Mouse (Mus musculus) embryonic facial prominence, embryonic 10.5 days (tissue): ENCODE data around the gene Hspg2. TPM values are rescaled to one million over a fixed set of nuclear protein-coding genes. Genes with fewer than 3 reads are reported as not detected.

Source experiments
- DNase-seq: peaks from one replicate; pipeline ENCODE4 v3.0.0-alpha.2; 2017; ENCODE audit warnings: low spot score
- H3K27ac ChIP-seq: fragments of 300-500 bp; sonication (generic); replicated peaks from 2 replicates; pipeline ENCODE4 v1.5.1; 2016; ENCODE audit warnings: mild to moderate bottlenecking
- H3K27me3 ChIP-seq: fragments of 300-500 bp; sonication (generic); replicated peaks from 2 replicates; pipeline ENCODE4 v1.6.1; 2016; ENCODE audit warnings: low read depth, mild to moderate bottlenecking; ENCODE audit not compliant: poor library complexity, severe bottlenecking
- H3K36me3 ChIP-seq: fragments of 300-500 bp; sonication (generic); replicated peaks from 2 replicates; pipeline ENCODE4 v1.6.1; 2016; ENCODE audit warnings: mild to moderate bottlenecking, moderate library complexity
- H3K4me1 ChIP-seq: fragments of 300-500 bp; sonication (generic); 2 replicates; pipeline ENCODE4 v1.6.1; 2016
- H3K4me3 ChIP-seq: fragments of 300-500 bp; sonication (generic); 2 replicates; pipeline ENCODE4 v1.5.1; 2016; ENCODE audit warnings: mild to moderate bottlenecking, moderate library complexity
- H3K9me3 ChIP-seq: fragments of 300-500 bp; sonication (generic); 2 replicates; pipeline ENCODE4 v1.6.1; 2016; ENCODE audit warnings: mild to moderate bottlenecking
- WGBS: fragments of 180-500 bp; shearing (Covaris S2); methylation state at CpG from one replicate; pipeline ENCODE4 v1.1.7; 2016; 5-methylcytosine and 5-hydroxymethylcytosine counted together
- polyA plus RNA-seq: library from polyadenylated mRNA; unstranded; fragments of >200 nt; fragmentation: Nextera tagmentation; extraction: Ambion mirVana; gene quantifications from 2 replicates; pipeline ENCODE4 v1.2.1, GENCODE M21; 2016

Gene Hspg2
- polyA plus RNA-seq, 1 experiment from 2014 or later, result 19.6 TPM

GRCm38 (mm10) chr4:137477611-137478010, 9.0 kb downstream of the Hspg2 start:
- WGBS, result 56% methylated on average over 6 of the region's 6 CpGs
- H3K4me1 ChIP-seq, result peaks cover 100% of the 10 kb centered on the region
- H3K4me3 ChIP-seq, result no peak overlapping the region
- no peak for DNase-seq
- H3K27me3 ChIP-seq, result no peaks in the 10 kb centered on the region
- peak overlapping the region; percentile 73 for H3K27ac ChIP-seq
- no peaks in the 10 kb centered on the region for H3K9me3 ChIP-seq
- H3K36me3 ChIP-seq, result peaks cover 7% of the 10 kb centered on the region

GRCm38 (mm10) chr4:137478306-137478705, 9.7 kb downstream of the Hspg2 start:
- no peaks in the 10 kb centered on the region for H3K9me3 ChIP-seq
- 69% methylated on average over 5 of the region's 5 CpGs for WGBS
- peaks cover 95% of the 10 kb centered on the region for H3K4me1 ChIP-seq
- H3K4me3 ChIP-seq, result no peak overlapping the region
- H3K36me3 ChIP-seq, result peaks cover 4% of the 10 kb centered on the region; the same call in 1 of the 2 replicates
- DNase-seq, result no peak
- H3K27me3 ChIP-seq, result no peaks in the 10 kb centered on the region
- H3K27ac ChIP-seq, result peak overlapping the region; percentile 73

- H3K27me3 ChIP-seq, result no peaks in the 10 kb centered on the region
- H3K4me3 ChIP-seq, result peak overlapping the region; percentile 42
- DNase-seq, result peak; percentile 81
- peak overlapping the region; percentile 82 for H3K27ac ChIP-seq
- no peaks in the 10 kb centered on the region for H3K9me3 ChIP-seq
- H3K4me1 ChIP-seq, result peaks cover 90% of the 10 kb centered on the region
- WGBS, result 6% methylated on average over 6 of the region's 6 CpGs
- no peaks in the 10 kb centered on the region for H3K36me3 ChIP-seq
Measured at GRCm38 (mm10) chr4:137479757-137480156, 11.2 kb downstream of the Hspg2 start.

GRCm38 (mm10) chr4:137480191-137480992, 11.8 kb downstream of the Hspg2 start:
- DNase-seq, result peak; percentile 54
- 10% methylated on average over 19 of the region's 19 CpGs for WGBS
- Histone ChIP-seq H3K4me1 (peaks cover 90% of the 10 kb centered on the region), H3K27me3 (no peaks in the 10 kb centered on the region), H3K9me3 (no peaks in the 10 kb centered on the region), H3K36me3 (no peaks in the 10 kb centered on the region), H3K4me3 (peak overlapping the region; percentile 42), H3K27ac (peak overlapping the region; percentile 82)

- WGBS, result 26% methylated on average over 1 of the region's 1 CpGs
- no peaks in the 10 kb centered on the region for H3K27me3 ChIP-seq
- H3K4me1 ChIP-seq, result peaks cover 90% of the 10 kb centered on the region
- no peak for DNase-seq
- no peaks in the 10 kb centered on the region for H3K9me3 ChIP-seq
- H3K4me3 ChIP-seq, result no peak overlapping the region
- peak overlapping the region; percentile 82 for H3K27ac ChIP-seq
- H3K36me3 ChIP-seq, result no peaks in the 10 kb centered on the region
Measured at GRCm38 (mm10) chr4:137480993-137481340, 12.4 kb downstream of the Hspg2 start.

- DNase-seq, result no peak
- Histone ChIP-seq H3K36me3 (no peaks in the 10 kb centered on the region), H3K4me1 (peaks cover 90% of the 10 kb centered on the region), H3K4me3 (peak overlapping the region; percentile 28; the same call in 1 of the 2 replicates), H3K27me3 (no peaks in the 10 kb centered on the region), H3K27ac (peak overlapping the region; percentile 82), H3K9me3 (no peaks in the 10 kb centered on the region)
- 43% methylated on average over 13 of the region's 13 CpGs for WGBS
Measured at GRCm38 (mm10) chr4:137481381-137482030, 12.9 kb downstream of the Hspg2 start.

- H3K36me3 ChIP-seq, result no peaks in the 10 kb centered on the region
- H3K4me1 ChIP-seq, result peaks cover 90% of the 10 kb centered on the region
- DNase-seq, result no peak
Measured at GRCm38 (mm10) chr4:137483871-137484270, 15.3 kb downstream of the Hspg2 start.

GRCm38 (mm10) chr4:137484586-137484985, 16.0 kb downstream of the Hspg2 start:
- 78% methylated on average over 7 of the region's 7 CpGs for WGBS
- no peak for DNase-seq
- Histone ChIP-seq H3K4me1 (peaks cover 90% of the 10 kb centered on the region), H3K9me3 (no peaks in the 10 kb centered on the region), H3K27me3 (no peaks in the 10 kb centered on the region), H3K27ac (peak overlapping the region; percentile 66), H3K4me3 (no peak overlapping the region), H3K36me3 (no peaks in the 10 kb centered on the region)

More at GRCm38 (mm10) chr4:137483871-137484270, 15.3 kb downstream of the Hspg2 start:
- no peaks in the 10 kb centered on the region for H3K9me3 ChIP-seq
- H3K27ac ChIP-seq, result no peak overlapping the region; the same call in 1 of the 2 replicates
- no peak overlapping the region for H3K4me3 ChIP-seq
- no peaks in the 10 kb centered on the region for H3K27me3 ChIP-seq
- WGBS, result 80% methylated on average over 16 of the region's 16 CpGs

GRCm38 (mm10) chr4:137485258-137485960, 16.8 kb downstream of the Hspg2 start:
- 37% methylated on average over 14 of the region's 14 CpGs for WGBS
- Histone ChIP-seq H3K9me3 (no peaks in the 10 kb centered on the region), H3K27ac (peak overlapping the region; percentile 66), H3K27me3 (no peaks in the 10 kb centered on the region), H3K36me3 (no peaks in the 10 kb centered on the region), H3K4me1 (peaks cover 90% of the 10 kb centered on the region), H3K4me3 (0 out of 2 replicates have a peak overlapping the region, but pooled peaks have one; percentile 13)
- peak; percentile 40 for DNase-seq

- 47% methylated on average over 20 of the region's 20 CpGs for WGBS
- Histone ChIP-seq H3K4me1 (peaks cover 82% of the 10 kb centered on the region), H3K4me3 (peak overlapping the region; percentile 11; the same call in 1 of the 2 replicates), H3K36me3 (no peaks in the 10 kb centered on the region), H3K27ac (peak overlapping the region; percentile 66), H3K27me3 (no peaks in the 10 kb centered on the region), H3K9me3 (no peaks in the 10 kb centered on the region)
- no peak for DNase-seq
Measured at GRCm38 (mm10) chr4:137486081-137487014, 17.8 kb downstream of the Hspg2 start.

GRCm38 (mm10) chr4:137487286-137488000, 18.9 kb downstream of the Hspg2 start:
- H3K27ac ChIP-seq, result peak overlapping the region; percentile 68
- no peaks in the 10 kb centered on the region for H3K36me3 ChIP-seq
- H3K4me1 ChIP-seq, result peaks cover 71% of the 10 kb centered on the region
- H3K27me3 ChIP-seq, result no peaks in the 10 kb centered on the region
- DNase-seq, result peak; percentile 40
- WGBS, result 41% methylated on average over 10 of the region's 10 CpGs
- H3K9me3 ChIP-seq, result no peaks in the 10 kb centered on the region
- no peak overlapping the region for H3K4me3 ChIP-seq
